Mouse (Mus musculus) C2C12 (cell line): ENCODE data around the gene Ankfn1. TPM values are rescaled to one million over a fixed set of nuclear protein-coding genes. Genes with fewer than 3 reads are reported as not detected.

Source experiments
- H3K27me3 ChIP-seq: one replicate; pipeline ENCODE4 v1.6.1; 2011; ENCODE audit not compliant: control insufficient read depth, insufficient read depth, insufficient read length
- H3K36me3 ChIP-seq: one replicate; pipeline ENCODE4 v1.6.1; 2011; ENCODE audit not compliant: control insufficient read depth, insufficient read depth
- H3K4me3 ChIP-seq: one replicate; pipeline ENCODE4 v1.5.1; 2011; ENCODE audit warnings: mild to moderate bottlenecking, control low read depth; ENCODE audit not compliant: poor library complexity, insufficient read depth, severe bottlenecking
- H3K79me2 ChIP-seq: one replicate; pipeline ENCODE4 v1.6.1; 2011; ENCODE audit not compliant: control insufficient read depth, insufficient read depth
- H3K79me3 ChIP-seq: one replicate; pipeline ENCODE4 v1.6.1; 2011; ENCODE audit warnings: low read depth, control low read depth
- H3ac ChIP-seq: one replicate; pipeline ENCODE3; 2011; ENCODE audit warnings: low read depth; ENCODE audit not compliant: control insufficient read depth, insufficient read length
- CEBPB ChIP-seq: IDR thresholded peaks from one replicate; pipeline ENCODE4 v1.6.1; 2011; ENCODE audit warnings: low read depth, mild to moderate bottlenecking, control low read depth, moderate library complexity
- CTCF ChIP-seq: IDR thresholded peaks from one replicate; pipeline ENCODE4 v1.5.1; 2011; ENCODE audit not compliant: control insufficient read depth, insufficient read depth, insufficient read length
- FOSL1 ChIP-seq: IDR thresholded peaks from one replicate; pipeline ENCODE4 v1.8.0; 2011; ENCODE audit warnings: mild to moderate bottlenecking, low read length; ENCODE audit not compliant: poor library complexity, insufficient read depth, severe bottlenecking
- MAX ChIP-seq: IDR thresholded peaks from one replicate; pipeline ENCODE4 v1.6.1; 2011; ENCODE audit warnings: mild to moderate bottlenecking, control low read depth
- MYOD1 ChIP-seq: IDR thresholded peaks from one replicate; pipeline ENCODE4 v1.6.1; 2011; ENCODE audit warnings: low read depth; ENCODE audit not compliant: control insufficient read depth, insufficient read length
- MYOG ChIP-seq: IDR thresholded peaks from one replicate; pipeline ENCODE4 v1.6.1; 2011; ENCODE audit not compliant: control insufficient read depth, insufficient read length; ENCODE audit errors: extremely low read depth
- USF1 ChIP-seq: IDR thresholded peaks from one replicate; pipeline ENCODE4 v1.6.1; 2011; ENCODE audit warnings: low read depth, mild to moderate bottlenecking, control low read depth, moderate library complexity
- long read RNA-seq, 2 experiments: library from polyadenylated mRNA; unstranded; transcript quantifications; one replicate each; pipeline ENCODE4 v2.0.0; 2019 to 2020
- polyA plus RNA-seq: library from polyadenylated mRNA; unstranded; fragments of >200 nt; fragmentation: generic; extraction: Trizol; gene quantifications from one replicate; pipeline ENCODE4 v1.2.1, GENCODE M21; 2012; ENCODE audit warnings: missing spikeins

Gene Ankfn1
- not detected for polyA plus RNA-seq
- long read RNA-seq, experiment 1 = 0 reads
- long read RNA-seq, experiment 2 = 0 reads

GRCm38 (mm10) chr11:89777431-89777830 lies at the start of gene Ankfn1:
Ankfn1 (minus strand) TSS chr11:89777653.
- Histone ChIP-seq H3K79me3 (no peaks in the 10 kb centered on the region), H3K36me3 (no peaks in the 10 kb centered on the region), H3K79me2 (no peaks in the 10 kb centered on the region), H3K27me3 (no peaks in the 10 kb centered on the region), H3K4me3 (no peak within 1 kb of the TSS), H3ac (no peak within 1 kb of the TSS)
- TF ChIP-seq MAX (no peak), MYOG (no peak), CTCF (no peak), USF1 (no peak), CEBPB (no peak), FOSL1 (no peak)

GRCm38 (mm10) chr11:89823661-89824446 lies 46.4 kb upstream of the Ankfn1 start:
- Histone ChIP-seq H3K79me3 (no peaks in the 10 kb centered on the region), H3ac (no peak overlapping the region), H3K36me3 (no peaks in the 10 kb centered on the region), H3K27me3 (no peaks in the 10 kb centered on the region), H3K4me3 (no peak overlapping the region), H3K79me2 (no peaks in the 10 kb centered on the region)
- TF ChIP-seq MYOD1 (no peak), CTCF (no peak), MYOG (no peak), MAX (no peak), FOSL1 (no peak), CEBPB (no peak), USF1 (no peak)

GRCm38 (mm10) chr11:89818594-89818993 lies 41.1 kb upstream of the Ankfn1 start:
- no peaks in the 10 kb centered on the region for H3K79me2 ChIP-seq
- H3ac ChIP-seq = no peak overlapping the region
- TF ChIP-seq MYOD1 (no peak), FOSL1 (no peak), CTCF (no peak), USF1 (no peak), MAX (no peak), CEBPB (no peak), MYOG (no peak)
- no peaks in the 10 kb centered on the region for H3K79me3 ChIP-seq
- no peaks in the 10 kb centered on the region for H3K36me3 ChIP-seq
- no peak overlapping the region for H3K4me3 ChIP-seq
- no peaks in the 10 kb centered on the region for H3K27me3 ChIP-seq

GRCm38 (mm10) chr11:89811403-89811802 lies 34.0 kb upstream of the Ankfn1 start:
- Histone ChIP-seq H3K27me3 (no peaks in the 10 kb centered on the region), H3K79me2 (no peaks in the 10 kb centered on the region), H3K4me3 (no peak overlapping the region), H3ac (no peak overlapping the region), H3K79me3 (no peaks in the 10 kb centered on the region), H3K36me3 (no peaks in the 10 kb centered on the region)
- no peak for TF ChIP-seq USF1
- TF ChIP-seq MYOD1 = no peak
- no peak for TF ChIP-seq MAX
- TF ChIP-seq MYOG = no peak
- TF ChIP-seq CEBPB = no peak
- no peak for TF ChIP-seq CTCF
- TF ChIP-seq FOSL1 = no peak

- H3K27me3 ChIP-seq = no peaks in the 10 kb centered on the region
- TF ChIP-seq FOSL1 (no peak), MYOG (no peak), CEBPB (no peak), CTCF (no peak), USF1 (no peak), MYOD1 (no peak)
These were observed 30.5 kb upstream of the Ankfn1 start for GRCm38 (mm10) chr11:89807998-89808397.

GRCm38 (mm10) chr11:89804822-89805221 lies 27.4 kb upstream of the Ankfn1 start:
- H3K79me3 ChIP-seq = no peaks in the 10 kb centered on the region
- no peak for TF ChIP-seq MYOG
- no peak for TF ChIP-seq MYOD1
- no peak for TF ChIP-seq CTCF
- TF ChIP-seq USF1 = no peak
- TF ChIP-seq FOSL1 = no peak
- TF ChIP-seq MAX = no peak
- no peak for TF ChIP-seq CEBPB
- no peaks in the 10 kb centered on the region for H3K79me2 ChIP-seq
- H3K27me3 ChIP-seq = no peaks in the 10 kb centered on the region
- H3K4me3 ChIP-seq = no peak overlapping the region
- H3K36me3 ChIP-seq = no peaks in the 10 kb centered on the region
- H3ac ChIP-seq = no peak overlapping the region

More at GRCm38 (mm10) chr11:89807998-89808397, 30.5 kb upstream of the Ankfn1 start:
- H3K36me3 ChIP-seq = no peaks in the 10 kb centered on the region
- H3K4me3 ChIP-seq = no peak overlapping the region
- no peaks in the 10 kb centered on the region for H3K79me3 ChIP-seq
- no peaks in the 10 kb centered on the region for H3K79me2 ChIP-seq
- no peak overlapping the region for H3ac ChIP-seq
